Mouse (Mus musculus) mesoderm, embryonic 11.5 days (tissue): ENCODE data around the gene Exoc6.
"Not testable (repeated sequence)": the region's sequence is repeated elsewhere in the genome, so short reads cannot be mapped to it uniquely, and the experiment has no call there.

Experiments used
- DNase-seq: peaks from one replicate; pipeline ENCODE4 v3.0.0-alpha.2; 2012; ENCODE audit warnings: low read depth, low spot score

Gene Exoc6

GRCm38 (mm10) chr19:37550101-37551039, at the start of gene Exoc6:
Gene Exoc6, plus strand, starts transcription at chr19:37550418.
- peak; percentile 78 for DNase-seq

GRCm38 (mm10) chr19:37502996-37503395, 47.2 kb upstream of the Exoc6 start:
- DNase-seq = no peak

DNA sequence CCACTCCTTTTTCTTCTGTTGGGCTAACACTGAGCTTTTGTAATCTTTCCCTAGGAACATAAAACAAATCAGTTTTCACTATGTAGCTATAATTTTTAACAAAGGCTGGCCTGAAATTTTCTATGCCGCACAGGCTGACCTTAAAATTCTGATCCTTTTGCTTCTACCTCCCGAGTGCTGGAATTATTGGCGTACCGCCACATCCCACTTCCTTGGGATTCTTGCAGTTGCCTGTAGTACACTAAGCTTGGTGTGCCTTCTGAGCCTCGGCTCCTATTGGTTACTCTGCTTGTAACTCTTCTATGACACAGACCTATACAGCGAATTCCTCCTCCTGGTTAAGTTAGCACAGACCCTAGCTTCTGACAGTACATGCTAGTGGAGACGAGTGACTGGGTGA, 44.2 kb upstream of the Exoc6 start:
- no peak for DNase-seq

GRCm38 (mm10) chr19:37506614-37507013, 43.6 kb upstream of the Exoc6 start:
- no peak for DNase-seq

DNA sequence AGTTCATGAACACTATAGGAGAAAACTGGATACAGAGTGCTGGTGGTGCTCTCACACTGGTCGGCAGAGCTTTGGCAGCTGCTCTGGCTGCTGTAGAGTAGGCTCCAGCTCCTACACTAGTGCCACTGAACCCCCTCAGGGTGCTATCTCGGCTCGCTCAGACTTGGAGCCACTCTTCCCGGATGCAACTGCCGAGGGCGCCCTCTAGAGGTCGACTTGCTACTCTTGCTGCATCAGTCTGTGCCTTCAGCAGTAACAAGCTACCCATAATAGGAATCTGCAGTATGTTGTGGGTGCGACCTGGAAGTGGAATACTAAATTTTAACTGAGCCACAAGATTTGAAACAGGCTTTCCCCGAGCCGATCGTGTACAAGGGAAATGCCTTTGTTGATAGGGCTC, 40.5 kb upstream of the Exoc6 start:
- DNase-seq = peak; percentile 82

DNA sequence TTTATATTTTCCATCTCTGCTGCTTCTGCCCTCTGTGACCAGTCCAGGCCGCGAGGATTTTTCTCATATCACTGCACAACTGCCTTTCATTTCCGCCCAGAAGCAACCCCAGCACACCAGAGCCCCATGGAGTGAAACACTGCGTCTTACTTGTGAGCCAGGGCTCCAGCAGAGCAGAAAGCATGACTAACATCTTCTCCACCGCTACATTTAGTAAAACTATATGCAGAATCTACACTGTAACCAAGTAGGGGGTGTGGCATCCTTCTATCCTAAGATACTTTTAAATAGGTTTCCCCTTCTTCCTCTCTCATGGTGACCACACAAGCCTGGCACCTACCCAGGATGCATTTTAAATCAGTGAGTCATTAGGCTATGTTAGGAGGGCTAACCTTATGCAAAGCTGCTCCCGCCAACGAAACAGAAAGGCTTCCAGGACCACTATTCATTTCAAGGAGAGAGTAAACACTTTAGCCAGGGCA, 35.4 kb upstream of the Exoc6 start:
- no peak for DNase-seq

DNA sequence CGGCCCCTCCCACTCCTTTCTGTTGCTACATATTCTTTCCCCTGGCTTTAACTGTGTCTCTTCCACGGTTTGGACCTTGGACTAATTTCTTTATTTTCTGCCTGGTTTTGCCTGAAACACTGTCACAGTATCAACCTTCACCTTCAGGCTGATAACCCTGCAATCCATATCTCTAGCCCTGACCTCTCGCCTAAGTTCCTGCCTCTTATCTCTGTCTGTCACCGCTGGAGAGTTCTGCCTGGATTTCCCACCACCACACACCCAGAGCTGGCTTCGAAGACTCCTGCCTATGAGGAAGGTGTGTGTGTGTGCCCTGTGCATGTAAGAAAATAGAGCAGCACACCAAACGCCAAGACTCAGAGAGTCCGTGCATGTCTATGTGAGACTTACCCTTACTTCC, 32.8 kb upstream of the Exoc6 start:
- no peak for DNase-seq

DNA sequence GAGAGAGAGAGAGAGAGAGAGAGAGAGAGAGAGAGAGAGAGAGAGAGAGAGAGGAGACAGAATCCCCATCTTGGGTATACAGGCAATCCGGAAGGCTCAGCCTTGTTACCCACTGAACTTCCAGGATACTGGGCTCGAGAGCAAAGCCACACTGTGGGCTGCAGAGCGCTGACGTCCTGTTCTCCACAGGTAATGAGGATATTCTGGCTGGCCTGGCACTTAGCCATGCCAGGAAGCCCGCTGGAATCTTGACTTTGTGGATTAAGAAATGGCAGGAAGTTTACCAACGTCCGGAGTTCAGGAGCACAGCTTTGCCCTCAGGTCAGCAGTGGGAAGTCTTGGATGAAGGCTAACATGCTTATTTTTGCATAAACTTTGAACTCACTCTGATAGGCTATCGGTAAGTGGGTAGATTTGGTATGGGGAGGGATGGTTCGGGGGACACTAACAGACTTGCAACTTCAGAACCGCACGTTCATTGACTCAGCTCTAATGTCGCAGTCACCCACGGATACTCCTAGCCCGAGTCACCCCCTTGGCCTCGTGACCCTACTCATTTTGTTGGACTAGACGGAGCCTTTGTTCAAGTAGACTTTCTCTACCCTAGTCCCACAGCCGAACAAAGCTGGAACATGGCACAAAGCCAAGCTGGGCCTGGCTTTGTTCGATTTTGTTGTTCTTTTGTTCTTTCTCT, 29.3 kb upstream of the Exoc6 start:
- DNase-seq = no peak

DNA sequence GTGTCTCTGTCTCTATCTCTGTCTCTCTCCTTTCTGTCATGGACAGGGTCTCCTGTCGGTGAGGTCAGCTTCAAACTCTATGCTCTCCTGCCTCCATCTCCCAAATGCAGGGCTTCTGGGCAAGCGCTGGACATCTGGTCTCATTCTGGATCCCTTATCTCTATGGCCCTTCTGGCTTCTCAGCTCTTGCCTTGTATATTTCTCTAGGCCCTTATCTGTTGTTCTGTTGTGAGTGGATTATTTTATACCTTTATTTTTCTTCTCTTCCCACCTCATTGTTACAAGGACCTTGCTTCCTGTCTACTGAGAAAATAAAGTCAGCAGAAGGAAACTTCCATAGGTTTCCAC, 28.8 kb upstream of the Exoc6 start:
- no peak for DNase-seq

DNA sequence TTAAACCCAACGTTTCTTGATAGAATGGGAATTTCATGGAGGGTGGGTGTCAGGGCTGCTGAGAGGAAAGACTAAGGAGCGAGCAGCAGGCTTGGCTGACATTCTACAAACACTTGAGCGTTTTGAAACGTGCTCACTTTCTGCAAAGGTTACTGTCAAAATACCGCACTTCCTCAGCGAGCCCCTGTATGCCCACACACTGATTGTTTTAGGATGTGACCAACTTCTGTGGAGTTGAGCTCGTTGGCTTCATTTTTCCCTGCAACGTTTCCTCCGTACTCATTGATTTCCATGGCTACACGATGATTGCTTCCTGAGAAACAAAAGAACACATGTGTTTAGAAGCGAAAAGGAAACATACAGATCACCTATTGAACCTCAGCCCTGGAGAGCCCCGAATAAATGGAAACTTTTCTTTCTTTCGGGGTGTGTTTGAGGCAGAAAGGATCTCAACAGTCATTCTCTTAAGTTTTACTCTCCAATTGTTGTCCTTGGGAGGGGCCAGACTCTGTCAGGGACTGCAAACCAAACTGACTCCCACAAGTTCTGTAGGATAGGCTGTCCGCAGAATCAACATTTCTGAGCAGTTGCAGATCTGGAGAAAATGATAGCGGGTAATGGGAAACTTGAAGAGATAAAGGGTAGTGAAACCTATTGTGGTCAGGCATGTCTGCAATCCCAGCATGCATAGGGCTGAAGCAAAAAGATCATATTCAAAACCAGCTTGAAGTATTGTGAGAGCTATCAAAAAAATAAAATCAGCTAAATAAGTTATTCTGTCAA, 26.7 kb upstream of the Exoc6 start:
- peak; percentile 22 for DNase-seq

GRCm38 (mm10) chr19:37525925-37526324, 24.3 kb upstream of the Exoc6 start:
- DNase-seq = no peak

DNA sequence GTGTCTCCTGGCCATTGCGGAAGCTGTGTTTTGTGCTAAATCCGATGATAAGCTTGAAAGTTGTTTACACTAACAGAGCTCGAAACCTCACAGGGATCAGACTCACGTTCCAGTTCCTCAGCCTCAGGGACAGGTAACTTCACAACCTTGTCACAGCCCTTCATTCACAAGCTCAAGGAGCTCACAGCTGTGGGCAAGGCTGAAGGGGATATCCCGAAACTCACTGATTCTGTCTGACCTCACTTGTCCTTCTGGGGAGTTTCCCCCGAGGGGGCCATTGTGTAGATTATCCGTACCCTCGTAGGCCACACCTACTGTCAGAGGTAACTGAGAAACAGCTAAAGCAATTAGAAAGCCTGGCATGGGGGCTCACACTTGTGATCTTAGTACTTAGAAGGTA, 23.4 kb upstream of the Exoc6 start:
- DNase-seq = no peak

GRCm38 (mm10) chr19:37527736-37528135, 22.5 kb upstream of the Exoc6 start:
- not testable (repeated sequence) for DNase-seq

DNA sequence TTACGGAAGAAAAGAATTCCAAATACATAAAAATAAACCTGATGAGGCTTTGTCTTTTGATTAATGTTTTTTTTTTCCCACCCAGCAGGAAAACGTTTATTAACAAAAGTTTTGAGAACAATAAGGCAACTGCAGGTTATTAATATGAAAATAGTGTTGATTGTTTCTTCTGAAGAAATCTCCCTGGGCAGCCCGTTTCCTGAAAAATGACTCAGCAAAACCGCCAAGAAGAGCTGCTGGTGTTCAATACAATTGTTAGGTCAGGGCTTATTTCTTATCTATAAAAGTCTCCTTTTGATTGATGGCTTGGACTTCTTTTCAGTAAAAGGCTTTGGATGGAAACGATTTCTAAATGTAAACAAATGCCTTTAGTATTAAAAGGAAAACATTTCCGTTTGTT, 21.6 kb upstream of the Exoc6 start:
- DNase-seq = no peak

DNA sequence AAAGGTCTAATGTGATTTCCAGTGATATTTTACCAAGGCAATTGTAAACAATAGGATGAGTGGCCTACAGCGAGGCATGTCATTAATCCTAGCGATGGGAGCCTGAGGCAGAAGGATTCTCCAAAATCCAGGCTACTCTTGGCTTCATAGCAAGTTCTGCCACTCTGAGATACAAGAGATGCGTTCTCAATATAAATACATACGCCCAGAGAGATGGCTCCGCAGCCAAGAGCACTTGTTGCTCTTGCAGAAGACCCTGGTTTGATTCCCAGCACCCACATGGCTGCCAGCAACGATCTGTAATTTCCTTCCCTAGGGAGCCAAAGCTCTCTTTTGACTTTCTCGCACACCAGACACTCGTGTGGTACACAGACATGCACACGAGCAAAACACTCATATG, 20.9 kb upstream of the Exoc6 start:
- DNase-seq = no peak

- peak; percentile 76 for DNase-seq
Measured at GRCm38 (mm10) chr19:37529975-37530515, 20.2 kb upstream of the Exoc6 start.

DNA sequence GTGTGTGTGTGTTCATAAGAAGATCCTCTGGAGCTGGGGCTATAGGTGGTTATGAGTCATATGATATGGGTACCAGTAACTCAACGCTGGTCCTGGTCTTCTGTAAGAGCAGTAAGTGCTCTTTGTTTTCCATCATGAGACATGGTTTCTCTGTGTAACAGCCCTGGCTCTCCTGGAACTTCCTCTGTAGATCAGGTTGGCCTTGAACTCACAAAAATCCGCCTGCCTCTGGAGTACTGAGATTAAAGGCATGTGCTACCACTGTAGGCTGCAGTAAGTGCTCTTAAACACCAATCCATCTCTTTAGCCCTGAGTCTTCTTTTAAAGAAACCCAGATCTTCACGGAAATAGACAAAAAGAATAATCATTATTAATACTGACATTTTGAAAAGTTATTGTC, 19.6 kb upstream of the Exoc6 start:
- DNase-seq = no peak

DNA sequence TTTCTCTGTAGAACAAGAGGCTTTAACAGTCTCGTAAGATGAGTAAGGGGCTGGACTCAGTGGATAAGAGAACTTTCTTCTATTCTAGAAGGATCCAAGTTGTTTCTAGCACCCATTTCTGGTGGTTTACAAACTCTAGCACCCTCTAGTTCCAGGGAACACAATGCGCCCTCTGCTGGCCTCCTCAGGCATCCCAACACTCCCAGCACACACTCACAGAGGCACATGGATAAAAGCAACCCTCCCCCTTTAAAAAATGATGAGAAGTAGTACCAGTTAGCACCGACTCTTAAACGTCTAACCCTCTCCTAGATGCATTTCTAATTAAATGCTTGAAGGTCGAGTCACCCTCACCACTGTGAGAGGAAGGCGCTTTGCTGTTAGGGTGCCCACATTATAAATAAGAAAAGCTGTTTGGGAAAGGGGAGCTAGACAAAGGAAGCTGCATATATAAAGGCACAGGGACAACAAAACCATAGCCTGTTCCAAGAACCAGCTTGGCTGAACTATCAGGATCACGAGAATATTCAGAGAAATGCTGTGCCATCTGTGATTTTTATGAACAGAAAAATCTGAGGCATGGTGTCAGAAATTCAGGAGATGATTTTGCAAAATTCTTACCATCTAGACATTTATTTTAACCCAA, 18.9 kb upstream of the Exoc6 start:
- no peak for DNase-seq

DNA sequence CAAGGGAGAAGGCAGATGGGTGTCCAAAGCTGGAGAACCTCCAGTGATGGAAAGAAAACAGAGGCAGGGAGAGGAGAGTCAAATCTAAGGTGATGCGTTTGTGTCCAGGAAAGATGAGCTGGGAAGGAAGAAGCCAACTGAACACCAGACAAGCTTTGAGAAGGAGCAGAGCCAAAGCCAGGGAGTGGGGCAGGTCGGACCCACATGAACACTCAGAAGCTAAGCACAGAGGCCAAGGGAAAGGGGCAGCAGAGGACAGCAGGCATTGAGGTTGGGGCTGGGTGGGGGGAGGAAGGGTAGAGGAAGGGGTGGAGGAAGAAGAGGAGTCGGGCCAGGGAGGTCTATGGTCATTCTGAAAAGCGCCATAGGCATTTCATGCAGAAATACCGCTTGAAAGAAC, 17.0 kb upstream of the Exoc6 start:
- no peak for DNase-seq

- DNase-seq = no peak
Measured at GRCm38 (mm10) chr19:37534737-37535365, 15.4 kb upstream of the Exoc6 start.

DNA sequence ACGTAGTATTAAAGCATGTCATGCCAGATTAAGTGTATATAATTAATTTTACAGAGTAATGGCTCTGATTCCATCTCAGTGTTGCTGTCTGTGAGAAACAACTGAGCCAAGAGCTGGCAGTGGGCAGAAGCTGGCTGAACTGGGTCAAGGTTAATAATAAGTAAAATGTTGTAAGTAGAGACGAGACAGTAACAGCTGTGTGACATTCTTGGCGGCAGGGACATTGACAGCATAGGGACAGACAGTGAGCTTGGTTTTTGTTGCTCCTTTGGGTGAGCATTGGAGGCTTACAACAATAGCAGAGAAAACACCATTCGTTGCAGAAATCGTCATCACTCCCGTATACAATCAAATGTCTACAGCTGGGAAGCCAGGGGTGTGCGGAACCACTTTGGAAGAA, 13.8 kb upstream of the Exoc6 start:
- no peak for DNase-seq
